Mouse (Mus musculus): ENCODE measurements around the gene Fkbp4.

Fkbp4 gene

GRCm38 (mm10) chr6:128438317-128438870 lies at the start of gene Fkbp4:
TSS of gene Fkbp4 (minus strand) at chr6:128438677.
- DNase-seq, result peak; percentile 92 to 97

GRCm38 (mm10) chr6:128487736-128488135 lies 49.3 kb upstream of the Fkbp4 start:
- DNase-seq, result no peak

DNA sequence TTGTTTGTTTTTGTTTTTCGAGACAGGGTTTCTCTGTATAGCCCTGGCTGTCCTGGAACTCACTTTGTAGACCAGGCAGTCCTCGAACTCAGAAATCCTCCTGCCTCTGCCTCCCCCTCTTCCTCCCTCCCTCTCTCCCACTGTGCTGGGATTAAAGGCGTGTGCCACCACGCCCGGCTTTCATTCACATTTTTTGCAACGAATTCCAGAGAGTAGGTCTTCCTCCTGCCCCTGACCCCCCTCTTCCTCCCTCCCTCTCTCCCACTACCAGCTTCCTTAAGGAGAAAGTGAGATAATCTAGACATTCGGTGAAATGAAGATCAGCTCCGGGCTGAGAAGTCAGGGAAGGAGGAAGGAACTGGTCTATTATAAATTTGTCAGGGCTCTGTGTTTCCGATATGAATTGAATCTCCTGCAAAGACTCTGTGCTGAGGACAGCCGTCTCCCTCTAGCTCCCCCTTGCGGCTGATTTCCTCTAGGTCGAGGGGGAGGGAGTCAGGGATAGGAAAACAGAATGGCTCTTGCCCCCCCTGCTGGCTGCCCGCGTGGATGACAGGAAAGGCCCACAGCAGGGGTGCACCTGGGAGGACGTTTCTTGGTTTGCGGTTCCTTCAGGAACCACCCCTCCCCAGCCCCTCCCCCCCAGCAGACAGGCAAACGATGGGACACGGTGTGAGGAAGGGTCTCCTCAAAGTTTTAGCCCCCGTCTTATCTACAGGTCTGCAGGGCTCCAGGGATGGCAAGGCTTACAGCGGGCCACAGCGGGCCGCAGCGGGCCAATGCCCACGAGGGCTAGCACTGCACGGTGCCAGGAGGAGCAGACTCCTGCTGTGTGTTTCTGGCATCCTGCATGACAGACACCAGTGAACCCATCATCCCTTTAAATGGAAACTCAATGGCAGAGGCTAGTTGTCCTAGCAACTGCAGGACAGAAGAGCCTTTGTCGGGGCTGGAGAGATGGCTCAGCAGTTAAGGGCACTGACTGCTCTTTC lies 41.3 kb upstream of the Fkbp4 start:
- peak; percentile 94 to 99 for DNase-seq

DNA sequence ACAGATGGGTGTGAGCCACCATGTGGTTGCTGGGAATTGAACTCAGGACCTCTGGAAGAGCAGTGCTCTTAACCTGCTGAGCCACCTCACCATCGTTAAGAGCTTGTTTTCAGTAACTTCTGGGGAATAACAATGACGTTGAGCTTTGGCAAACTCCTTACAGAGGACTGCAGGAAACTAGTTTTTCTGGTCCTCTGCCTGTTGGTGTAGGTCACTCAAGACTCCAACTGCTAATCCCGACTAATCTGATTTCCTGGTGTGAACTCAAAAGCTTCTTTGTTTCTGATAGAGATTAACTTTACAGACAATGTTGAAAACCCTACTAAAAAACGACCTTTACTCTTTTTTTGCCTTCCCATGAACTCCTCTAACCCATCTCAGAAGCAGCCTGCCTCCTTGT lies 39.0 kb upstream of the Fkbp4 start:
- no peak for DNase-seq

GRCm38 (mm10) chr6:128474112-128474511 lies 35.6 kb upstream of the Fkbp4 start:
- no peak for DNase-seq

DNA sequence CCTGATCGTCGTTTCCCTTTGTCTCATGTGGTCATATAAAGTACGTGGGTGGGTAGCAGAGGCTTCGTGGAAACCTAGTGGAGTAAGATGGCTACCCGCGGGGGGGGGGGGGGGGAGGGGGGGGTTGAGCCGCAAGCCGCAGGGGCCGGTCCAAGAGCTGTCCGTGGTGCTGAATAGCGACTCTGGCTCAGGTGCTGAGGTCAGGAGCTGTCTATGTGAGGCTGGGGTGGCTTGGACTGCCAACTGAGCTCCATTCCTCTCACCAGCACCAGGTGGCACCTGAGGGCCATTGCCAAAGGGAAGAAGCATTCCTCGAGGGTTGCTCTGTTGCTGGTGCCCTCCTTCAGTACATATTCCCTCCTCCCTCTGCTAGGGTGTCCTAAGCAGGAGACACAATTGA lies 31.0 kb upstream of the Fkbp4 start:
- peak; percentile 73 to 81 for DNase-seq

DNA sequence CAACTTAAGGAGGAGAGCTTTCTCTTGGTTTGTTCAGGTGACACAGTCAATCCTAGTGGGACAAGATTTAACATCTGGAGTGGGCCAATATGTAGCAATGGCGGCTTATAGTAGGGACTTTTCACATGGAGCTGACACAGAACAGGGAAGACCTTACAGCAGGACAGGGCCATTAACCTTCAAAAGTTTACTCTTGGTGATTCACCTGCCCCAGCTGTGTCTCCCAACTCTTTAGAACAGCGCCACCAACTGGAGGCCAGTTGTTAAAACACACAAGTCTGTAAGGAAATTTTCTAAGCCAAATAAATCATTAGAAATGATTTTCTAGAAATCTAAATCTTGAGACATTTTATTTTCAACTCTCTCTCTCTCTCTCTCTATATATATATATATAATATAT lies 28.8 kb upstream of the Fkbp4 start:
- DNase-seq, result no peak

DNA sequence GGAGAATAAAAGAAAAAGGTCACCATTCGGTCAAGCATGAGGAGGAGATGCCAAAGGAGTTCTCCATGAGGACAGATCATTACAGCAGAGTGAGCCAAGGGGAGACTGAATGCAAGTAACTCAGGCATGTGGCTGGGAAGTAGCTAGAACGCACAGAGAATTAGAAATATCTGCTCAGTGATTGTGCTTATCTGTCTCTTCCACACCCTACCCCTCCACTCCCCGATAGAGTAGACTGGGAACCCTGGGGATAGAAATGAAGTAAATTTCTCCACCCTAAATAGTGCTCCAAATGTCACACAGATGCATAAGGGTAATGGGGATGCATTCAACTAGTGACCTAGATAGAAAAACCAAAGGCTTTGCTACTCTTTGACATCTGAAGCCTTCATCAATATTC lies 28.1 kb upstream of the Fkbp4 start:
- DNase-seq, result no peak

DNA sequence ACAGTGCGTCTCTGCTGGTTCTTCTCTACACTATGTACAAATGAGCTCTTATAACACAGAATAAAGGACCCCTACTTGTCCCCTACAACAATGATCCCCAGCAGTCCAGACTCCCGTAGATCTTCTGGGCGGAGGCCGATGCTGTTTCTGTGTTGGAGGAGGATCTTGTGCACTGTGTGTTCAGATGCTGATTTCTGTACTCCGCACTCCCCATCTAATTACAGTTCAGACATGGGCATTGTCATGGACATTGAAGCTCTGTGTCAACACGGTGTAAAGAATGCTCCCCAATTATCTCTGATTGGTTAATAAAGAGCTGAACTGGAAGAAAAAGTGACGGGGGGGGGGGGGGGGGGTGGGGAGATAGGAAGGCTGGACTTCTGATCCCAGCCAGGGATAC lies 27.6 kb upstream of the Fkbp4 start:
- DNase-seq, result no peak

DNA sequence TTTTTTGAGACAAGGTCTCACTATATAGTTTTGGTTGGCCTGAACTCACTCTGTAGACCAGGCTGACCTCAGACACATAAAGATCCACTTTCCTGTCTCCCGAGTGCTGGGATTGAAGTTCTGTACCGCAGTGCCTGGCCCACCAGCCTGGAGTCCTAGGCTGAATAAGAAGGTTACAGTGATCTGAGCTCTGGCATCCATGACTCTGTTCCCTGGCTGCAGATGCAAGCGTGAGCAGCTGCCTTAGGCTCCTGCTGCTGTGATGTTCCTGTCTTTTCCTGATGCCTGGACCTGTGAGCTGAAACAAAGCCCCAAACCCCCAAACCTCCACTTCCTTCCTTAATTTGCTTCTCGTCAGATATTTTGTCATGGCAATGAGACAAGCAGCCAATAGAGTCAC lies 26.5 kb upstream of the Fkbp4 start:
- DNase-seq, result no peak

GRCm38 (mm10) chr6:128461606-128462005 lies 23.1 kb upstream of the Fkbp4 start:
- no peak for DNase-seq

DNA sequence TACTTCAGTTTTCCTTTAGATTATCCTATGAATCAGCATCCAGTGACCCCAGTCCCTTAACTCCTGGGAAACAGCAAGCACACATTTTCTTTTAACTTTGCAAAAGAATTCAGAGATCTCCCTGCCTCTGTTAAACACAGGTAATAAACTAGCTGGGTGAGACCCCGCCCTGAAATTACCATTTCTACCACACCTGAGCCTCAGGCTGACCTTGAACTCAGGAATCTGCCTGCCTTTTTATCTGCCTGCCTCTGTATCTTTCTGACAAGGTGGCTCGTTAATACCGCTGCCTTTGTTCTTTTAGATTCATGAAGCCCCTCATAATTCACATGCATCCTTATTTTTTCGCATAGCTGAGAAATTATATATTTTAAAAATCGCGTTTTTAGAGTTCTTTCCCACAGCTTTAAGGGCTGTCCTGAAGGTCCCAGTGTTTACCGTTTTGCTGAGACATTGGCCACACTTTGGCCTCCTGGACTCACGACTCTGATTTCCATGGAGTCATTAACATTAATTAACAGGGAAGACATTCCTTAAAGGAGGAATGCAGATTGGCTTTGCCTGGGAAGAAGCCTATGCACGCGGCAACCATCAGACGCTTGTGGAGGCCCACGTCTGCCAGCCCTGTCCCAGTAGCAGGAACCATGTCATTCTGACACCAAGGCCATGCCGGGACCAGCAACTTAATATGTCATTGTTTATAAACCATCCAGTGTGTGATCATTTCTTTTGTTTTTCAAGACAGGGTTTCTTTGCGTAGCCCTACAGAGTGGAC lies 22.4 kb upstream of the Fkbp4 start:
- DNase-seq, result no peak

DNA sequence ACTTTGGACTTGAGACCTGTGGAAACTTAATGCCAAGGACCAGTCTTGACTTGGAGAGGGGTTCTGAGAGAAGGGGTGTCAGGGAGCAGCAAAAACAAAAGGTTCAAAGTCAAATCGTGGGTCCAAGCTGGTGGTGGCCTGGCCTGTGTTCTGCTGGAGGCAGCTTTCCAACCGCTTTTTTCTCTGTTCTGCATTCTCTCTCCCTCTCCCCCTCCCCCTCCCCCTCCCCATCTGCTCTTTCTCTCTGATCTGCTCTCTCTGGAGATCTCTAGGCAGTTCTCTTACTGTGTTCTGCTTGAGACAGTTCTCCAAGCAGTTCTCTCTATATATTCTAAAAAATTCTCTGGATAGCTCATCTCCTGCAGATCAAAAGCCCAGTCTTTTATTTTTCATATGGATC lies 21.8 kb upstream of the Fkbp4 start:
- DNase-seq, result no peak

GRCm38 (mm10) chr6:128457186-128457585 lies 18.7 kb upstream of the Fkbp4 start:
- DNase-seq, result no peak

- no peak for DNase-seq
Observed at GRCm38 (mm10) chr6:128455835-128456605, 17.5 kb upstream of the Fkbp4 start.

GRCm38 (mm10) chr6:128447063-128447462 lies 8.6 kb upstream of the Fkbp4 start:
- no peak for DNase-seq

GRCm38 (mm10) chr6:128445761-128446535 lies 7.5 kb upstream of the Fkbp4 start:
- peak; percentile 80 to 88 for DNase-seq

DNA sequence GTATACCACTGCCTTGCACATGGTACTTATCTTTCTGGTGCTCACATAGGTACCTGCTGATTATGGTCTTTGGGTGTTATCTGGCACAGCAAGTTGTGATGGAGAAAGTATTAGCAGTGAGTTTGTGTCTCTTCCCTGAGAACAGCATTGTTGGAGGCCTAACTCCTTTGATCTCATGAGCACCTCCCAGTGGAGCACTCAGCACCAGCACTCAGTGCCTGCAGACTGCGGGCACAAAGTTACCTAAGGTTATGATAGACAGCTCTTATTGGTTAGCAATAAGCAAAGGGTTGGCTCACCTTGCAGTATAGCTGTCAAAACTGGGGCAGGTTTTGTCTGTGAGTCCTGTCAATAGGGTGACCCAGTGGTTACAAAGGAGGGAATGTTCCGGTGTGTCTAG lies 1.8 kb upstream of the Fkbp4 start:
- DNase-seq, result no peak

DNA sequence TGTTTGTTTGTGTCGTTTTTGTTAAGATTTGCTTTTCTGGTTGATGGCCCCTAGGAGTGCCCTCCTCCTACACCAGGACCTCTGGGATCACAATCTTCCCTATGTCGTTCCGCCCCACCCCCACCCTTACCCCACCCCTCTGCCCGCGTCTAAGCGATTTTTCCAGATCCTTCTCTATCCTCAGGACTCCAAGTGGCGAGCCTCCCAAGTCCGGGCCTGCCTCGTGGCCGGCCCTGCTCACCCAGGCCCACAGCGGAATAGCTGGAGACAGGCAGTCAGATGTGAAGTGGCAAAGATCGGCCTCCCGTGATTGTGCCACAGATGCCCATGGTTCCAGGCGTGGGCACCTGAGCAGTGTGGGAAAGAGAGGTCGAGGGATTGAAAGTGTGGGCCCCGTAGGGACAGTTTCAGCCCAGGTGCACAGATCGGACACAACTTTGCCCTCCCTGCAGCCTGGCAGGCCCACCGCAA lies 429 bp upstream of the Fkbp4 start:
- peak in 1 of 2 experiments; percentile 57 for DNase-seq

DNA sequence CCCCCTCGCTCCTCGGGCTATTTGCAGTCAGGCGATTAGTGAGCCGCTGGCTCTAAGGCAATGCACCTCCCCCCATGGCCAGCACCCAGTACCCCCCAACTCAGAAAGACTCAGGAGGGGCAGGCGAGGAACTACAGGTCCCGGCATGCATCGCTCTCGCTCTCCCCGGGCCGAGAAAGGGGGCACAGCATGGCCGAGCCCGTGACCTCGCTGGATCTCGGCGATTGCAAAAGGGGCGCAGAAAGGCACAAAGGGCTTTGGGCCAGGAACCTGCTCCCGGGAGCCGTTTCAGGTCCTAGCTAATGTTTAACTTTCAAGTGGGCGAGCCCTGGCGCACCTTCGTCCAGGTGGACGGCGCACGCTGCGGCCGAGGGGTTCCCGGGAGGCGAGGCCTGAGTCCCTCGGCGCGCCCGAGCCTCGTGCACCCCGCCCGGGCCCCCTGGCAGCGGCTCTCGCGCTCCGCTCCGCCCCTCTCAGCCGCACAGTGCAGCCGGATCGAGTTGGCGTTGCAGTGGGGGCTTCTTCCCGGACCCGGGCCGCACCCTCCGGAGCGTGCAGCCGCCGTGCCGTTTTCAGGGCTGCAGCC lies 653 bp downstream of the Fkbp4 start:
- DNase-seq, result peak; percentile 84 to 94

GRCm38 (mm10) chr6:128437288-128437687 lies 1.2 kb downstream of the Fkbp4 start:
- no peak for DNase-seq

All from kidney, postnatal 25 days (tissue).